Mouse (Mus musculus) spleen, postnatal 10 days (tissue): ENCODE data around the gene Prss28.

ENCODE experiments used
- DNase-seq, 2 experiments: peaks; one replicate each; pipeline ENCODE4 v3.0.0; 2021 to 2022; ENCODE audit warnings: low spot score in 2 of 2

Prss28 gene

GRCm38 (mm10) chr17:25341490-25341889, 33.0 kb downstream of the Prss28 start:
- no peak for DNase-seq

GRCm38 (mm10) chr17:25345462-25345861, 37.0 kb downstream of the Prss28 start, which contains the start of gene Tpsab1:
Gene Tpsab1 (minus strand): TSS chr17:25345562.
- DNase-seq: no peak

DNA sequence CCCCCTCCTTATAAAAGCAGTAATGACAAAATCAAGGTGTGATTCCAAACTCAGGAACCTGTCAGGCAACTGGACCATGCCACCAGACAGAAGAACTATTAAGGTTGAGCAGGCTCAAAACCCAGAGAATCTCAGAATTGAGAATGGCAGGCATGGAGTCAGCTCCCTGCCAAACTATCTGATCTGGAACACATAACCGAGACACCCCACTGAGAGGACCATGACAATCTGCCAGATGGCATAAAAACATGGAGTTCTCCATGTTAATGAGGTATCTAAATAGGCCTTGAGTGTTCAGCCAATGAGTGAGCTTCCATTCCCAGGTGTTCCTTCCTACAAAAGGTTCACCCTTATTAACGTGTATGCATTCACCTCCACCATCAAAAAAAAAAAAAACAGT, 52.8 kb downstream of the Prss28 start:
- DNase-seq: no peak
